Mouse (Mus musculus): Measurements from ENCODE around the gene Sfxn4.

Sfxn4 gene

GRCm38 (mm10) chr19:60818677-60819076 is 42.6 kb downstream of the Sfxn4 start:
- no peak for DNase-seq

DNA sequence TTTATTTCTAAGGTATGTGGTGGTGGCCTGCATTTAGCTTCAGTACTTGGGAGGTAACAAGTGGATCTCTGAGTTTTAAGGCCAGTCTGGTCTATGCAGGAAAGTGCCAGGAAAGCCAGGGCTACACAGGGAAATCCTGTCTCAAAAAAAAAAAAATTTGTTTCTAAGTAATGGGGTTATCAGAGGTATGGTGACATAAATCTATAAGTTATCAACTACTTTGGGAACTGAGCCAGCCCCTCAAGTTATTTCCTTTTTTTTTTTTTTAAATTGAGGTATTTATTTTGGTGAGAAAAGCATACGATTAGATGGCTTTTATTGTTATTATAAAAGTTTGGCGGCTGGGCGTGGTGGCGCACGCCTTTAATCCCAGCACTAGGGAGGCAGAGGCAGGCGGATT is 48.1 kb downstream of the Sfxn4 start:
- DNase-seq: no peak

- no peak for DNase-seq
Observed at GRCm38 (mm10) chr19:60812036-60812389, 49.3 kb downstream of the Sfxn4 start.

- DNase-seq: peak; percentile 90
Observed at GRCm38 (mm10) chr19:60811098-60812035, 49.9 kb downstream of the Sfxn4 start, which contains the start of gene Fam45a. Fam45a (plus strand) TSS chr19:60811585.

GRCm38 (mm10) chr19:60809927-60810326 is 51.4 kb downstream of the Sfxn4 start:
- no peak for DNase-seq

DNA sequence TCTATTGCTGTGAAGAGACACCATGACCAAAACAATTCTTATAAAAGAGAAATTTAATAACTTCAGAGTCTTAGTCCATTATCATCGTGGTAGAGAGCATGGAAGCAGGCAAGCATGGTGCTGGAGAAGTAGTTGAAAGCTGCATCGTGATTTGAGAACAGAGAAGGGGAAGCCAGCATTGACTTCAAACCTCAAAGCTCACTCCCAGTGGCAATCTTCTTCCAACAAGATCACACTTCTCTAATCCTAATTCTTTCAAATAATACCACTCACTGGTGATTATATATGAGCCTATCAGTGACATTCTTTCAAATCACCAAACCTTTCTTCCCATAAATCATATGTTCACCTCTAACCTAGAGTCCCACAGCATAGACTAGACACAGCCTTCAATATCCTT is 56.4 kb downstream of the Sfxn4 start:
- DNase-seq: no peak

GRCm38 (mm10) chr19:60799867-60800569 is 61.3 kb downstream of the Sfxn4 start:
- no peak for DNase-seq

GRCm38 (mm10) chr19:60797415-60797814 is 63.9 kb downstream of the Sfxn4 start:
- DNase-seq: no peak

- DNase-seq: no peak
Observed at GRCm38 (mm10) chr19:60795244-60795643, 66.0 kb downstream of the Sfxn4 start.

DNA sequence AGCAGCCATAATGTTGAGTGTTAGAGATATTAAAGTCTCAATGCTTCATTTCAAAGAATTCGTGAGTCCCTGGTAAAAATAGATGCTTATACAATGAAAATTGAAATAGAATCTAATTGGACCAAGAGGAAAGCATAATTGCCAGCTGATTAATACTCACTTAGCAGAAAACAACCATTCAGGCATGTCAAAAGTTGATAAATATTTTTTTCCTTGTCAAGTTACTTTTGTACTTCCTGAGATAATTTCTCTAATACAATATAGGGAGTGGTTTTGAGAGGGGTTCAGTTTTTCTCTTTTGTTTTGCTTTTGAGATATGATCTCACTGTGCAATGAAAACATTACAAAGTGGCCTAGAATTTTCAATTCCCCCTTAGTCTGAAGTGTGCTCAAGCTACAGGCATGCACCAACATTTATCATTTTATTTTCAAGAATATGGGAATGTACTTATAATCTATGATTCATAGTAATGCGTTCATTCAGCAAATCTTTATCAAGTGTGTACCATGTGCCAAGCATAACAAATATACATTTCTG is 68.0 kb downstream of the Sfxn4 start:
- no peak for DNase-seq

- DNase-seq: peak in 1 of 2 experiments; percentile 15
Observed at GRCm38 (mm10) chr19:60791164-60791563, 70.1 kb downstream of the Sfxn4 start.

DNA sequence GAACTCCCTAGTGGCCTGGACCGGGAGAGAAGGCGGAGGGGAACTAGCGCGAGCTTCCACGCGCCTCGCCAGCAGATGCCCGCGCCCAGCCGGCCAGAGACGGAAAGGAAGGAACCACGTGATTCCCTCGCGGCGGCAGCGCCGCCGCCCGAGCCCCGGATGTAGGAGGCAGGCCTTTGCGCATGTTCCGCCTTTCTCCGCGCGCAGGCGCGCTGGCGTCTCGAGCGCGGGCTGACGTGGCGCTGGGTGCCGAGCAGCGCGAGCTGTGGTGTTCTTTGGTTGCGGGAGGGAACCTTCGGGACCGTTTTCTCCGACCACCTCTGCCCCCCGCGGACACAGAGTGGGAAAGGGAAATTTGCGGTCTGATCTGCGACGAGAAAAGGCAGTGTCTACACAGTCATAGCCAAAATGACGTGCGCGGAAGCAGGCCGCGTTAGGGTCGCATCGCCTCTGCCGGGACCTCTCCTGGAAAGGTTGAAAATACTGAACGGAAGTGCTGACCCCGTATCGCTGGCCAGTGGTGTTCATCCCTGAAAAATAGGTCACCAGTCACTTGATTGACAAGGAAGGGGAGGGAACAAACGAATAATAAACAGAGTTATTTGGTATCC is 70.6 kb downstream of the Sfxn4 start, which contains the start of gene Eif3a:
TSS of gene Eif3a (minus strand) at position 108 of the 611 bp plus-strand sequence.
- DNase-seq: peak; percentile 96 to 98

GRCm38 (mm10) chr19:60789919-60790506 is 71.3 kb downstream of the Sfxn4 start:
- peak; percentile 66 to 79 for DNase-seq

DNA sequence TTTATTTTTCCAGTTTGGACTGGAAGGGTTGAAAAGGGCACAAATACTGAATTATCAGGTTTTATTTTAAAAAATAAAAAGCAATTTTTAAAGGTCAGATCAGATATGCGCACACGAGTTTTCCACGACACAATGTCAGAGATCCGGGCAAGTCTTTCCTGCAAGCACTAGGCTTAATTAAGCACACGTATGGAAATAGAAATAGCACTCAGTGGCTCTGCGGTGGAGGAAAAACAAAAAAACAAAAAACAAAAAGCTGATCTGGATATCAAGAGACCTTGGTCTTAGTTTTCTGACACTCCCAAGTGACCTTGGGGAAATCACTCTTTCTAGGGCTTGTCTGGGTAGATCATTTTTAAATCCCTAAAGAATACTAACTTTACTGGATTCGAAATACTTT is 71.8 kb downstream of the Sfxn4 start:
- DNase-seq: no peak

DNA sequence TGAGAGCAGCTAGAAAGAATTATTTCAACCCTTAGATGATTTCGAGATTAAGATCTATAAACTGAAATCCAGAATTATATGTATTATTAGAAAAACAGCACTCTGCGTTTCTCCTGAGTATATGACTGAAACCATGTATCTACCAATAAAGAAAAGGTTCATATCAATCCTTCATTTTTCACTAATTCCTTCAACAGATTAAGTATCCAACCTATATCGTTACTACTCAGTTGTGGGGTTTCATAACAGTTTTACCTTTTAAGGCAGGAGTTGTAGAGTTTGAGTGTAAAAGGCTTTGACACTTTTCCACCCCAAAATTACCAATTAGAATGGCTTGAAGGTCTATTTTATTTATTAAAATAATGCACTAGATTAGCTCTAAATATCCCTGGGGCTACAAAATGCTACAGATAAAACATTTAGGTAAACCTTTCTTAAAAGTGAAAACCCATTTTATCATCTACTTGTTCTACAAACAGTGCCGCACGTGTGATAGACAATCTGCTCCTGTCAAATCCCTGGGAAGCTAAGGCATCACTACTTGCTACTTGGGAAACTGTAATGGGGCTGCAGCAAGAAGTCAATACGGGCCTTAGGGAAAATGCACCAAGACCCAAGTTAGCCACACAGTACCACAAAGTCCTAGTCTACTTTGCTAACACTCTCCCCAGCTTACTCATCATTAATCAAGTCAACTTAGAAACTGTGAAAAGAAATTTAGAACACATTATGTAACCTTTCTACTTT is 72.9 kb downstream of the Sfxn4 start:
- no peak for DNase-seq

DNA sequence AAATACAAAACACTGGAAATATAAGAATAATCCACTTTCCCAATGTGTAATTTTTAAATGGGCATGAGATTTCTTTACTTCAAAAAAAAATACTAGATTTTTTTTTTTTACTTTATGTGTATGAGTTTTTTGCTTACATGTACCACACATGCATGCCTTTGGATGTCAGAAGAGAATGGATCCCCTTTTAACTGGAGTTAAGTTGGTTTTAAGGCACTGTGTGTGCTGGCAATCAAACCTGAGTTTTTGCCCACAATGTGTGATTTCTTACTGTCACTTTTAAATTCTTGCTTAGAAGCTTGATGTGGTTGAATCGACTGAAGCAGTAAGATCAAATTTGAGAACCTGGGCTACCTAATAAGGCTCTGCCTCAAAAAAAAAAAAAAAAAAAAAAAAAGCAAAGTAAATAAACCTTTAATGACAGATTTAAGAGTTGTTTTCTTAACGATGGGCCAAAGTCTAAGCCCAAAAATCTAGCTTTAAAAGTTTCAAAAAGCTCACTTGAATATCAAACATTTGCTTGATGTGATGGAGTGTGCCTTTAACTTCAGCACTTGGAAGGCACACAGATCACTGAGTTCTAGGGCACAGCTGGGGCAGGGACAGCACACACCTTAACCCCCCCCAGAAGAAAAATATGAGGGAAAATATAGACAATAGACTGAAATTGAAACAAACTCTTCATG is 73.7 kb downstream of the Sfxn4 start:
- DNase-seq: no peak

All from cerebellum, postnatal 14 days (tissue).